Mouse (Mus musculus) limb, embryonic 13.5 days (tissue): ENCODE results near the gene Rtca. TPM values are rescaled to one million over a fixed set of nuclear protein-coding genes. Genes with fewer than 3 reads are reported as not detected.
A peak's percentile ranks its signal among the peaks of the same experiment; 100 is the strongest.

Experiments used
- ATAC-seq: fragments of 200-750 bp; cut with Nextera tagmentation; 2 replicates; pipeline ENCODE4 v1.8.0; 2017; ENCODE audit warnings: low read depth, moderate number of reproducible peaks, moderate TSS enrichment; ENCODE audit not compliant: low FRiP score
- H3K27ac ChIP-seq: fragments of 300-500 bp; sonication (generic); 2 replicates; pipeline ENCODE4 v1.5.1; 2015; ENCODE audit warnings: inconsistent platforms, mild to moderate bottlenecking, moderate library complexity
- H3K27me3 ChIP-seq: fragments of 300-500 bp; sonication (generic); 2 replicates; pipeline ENCODE4 v1.6.1; 2015; ENCODE audit warnings: mild to moderate bottlenecking, inconsistent platforms
- H3K36me3 ChIP-seq: fragments of 300-500 bp; sonication (generic); 2 replicates; pipeline ENCODE4 v1.6.1; 2015; ENCODE audit warnings: inconsistent platforms, mild to moderate bottlenecking, moderate library complexity
- H3K4me1 ChIP-seq: fragments of 300-500 bp; sonication (generic); 2 replicates; pipeline ENCODE4 v1.6.1; 2015; ENCODE audit warnings: inconsistent platforms
- H3K4me2 ChIP-seq: fragments of 300-500 bp; sonication (generic); replicated peaks from 2 replicates; pipeline ENCODE4 v1.6.1; 2015; ENCODE audit warnings: inconsistent platforms, mild to moderate bottlenecking, moderate library complexity
- H3K4me3 ChIP-seq: fragments of 300-500 bp; sonication (generic); 2 replicates; pipeline ENCODE4 v1.5.1; 2015; ENCODE audit warnings: moderate library complexity, mild to moderate bottlenecking, inconsistent platforms
- H3K9ac ChIP-seq: fragments of 300-500 bp; sonication (generic); 2 replicates; pipeline ENCODE4 v1.6.1; 2015; ENCODE audit warnings: mild to moderate bottlenecking, inconsistent platforms
- H3K9me3 ChIP-seq: fragments of 300-500 bp; sonication (generic); 2 replicates; pipeline ENCODE4 v1.6.1; 2016; ENCODE audit warnings: inconsistent platforms
- WGBS: fragments of 180-500 bp; shearing (Covaris S2); methylation state at CpG from one replicate; pipeline ENCODE4 v1.1.7; 2015; 5-methylcytosine and 5-hydroxymethylcytosine counted together
- polyA plus RNA-seq: library from polyadenylated mRNA; unstranded; fragments of >200 nt; fragmentation: Nextera tagmentation; extraction: Ambion mirVana; gene quantifications from 2 replicates; pipeline ENCODE4 v1.2.1, GENCODE M21; 2015

Gene Rtca
- polyA plus RNA-seq = 77.4 and 80.8 TPM in 2 replicates

DNA sequence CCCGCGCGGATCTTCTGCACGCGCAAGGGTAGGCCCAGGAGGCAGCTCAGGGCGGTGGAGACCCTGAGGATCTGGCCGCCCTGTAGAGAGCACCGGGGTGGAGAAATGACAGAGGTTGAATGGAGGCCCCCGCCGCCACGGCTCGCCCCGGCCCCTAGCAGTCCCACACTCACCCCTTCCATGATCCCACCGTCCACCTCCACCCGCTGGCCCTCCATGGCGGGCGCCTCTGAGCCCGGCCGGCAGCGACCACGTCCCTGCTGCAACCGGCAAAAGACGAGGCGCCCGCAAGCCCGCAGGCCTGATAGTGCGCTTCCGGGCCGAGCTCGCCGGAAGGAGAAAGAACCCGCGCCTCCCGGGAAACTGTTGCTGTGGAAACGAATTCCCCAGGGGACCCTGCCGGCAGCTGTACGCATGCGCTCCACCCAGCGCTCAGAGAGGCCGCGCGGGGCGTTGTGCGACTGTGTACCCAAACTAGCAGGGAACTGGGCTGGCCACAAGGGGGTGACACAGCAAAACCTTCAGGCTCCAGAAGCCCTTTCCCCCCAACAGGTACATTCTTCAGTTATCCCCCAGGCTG is at the start of gene Rtca:
Gene Rtca, minus strand, starts transcription at position 437 of the 580 bp plus-strand sequence.
- Histone ChIP-seq H3K9ac (peak within 1 kb of the TSS; percentile 94), H3K4me3 (peak within 1 kb of the TSS; percentile 94), H3K36me3 (peaks cover 26% of the 10 kb centered on the region), H3K27me3 (no peaks in the 10 kb centered on the region), H3K27ac (peak within 1 kb of the TSS; percentile 75; the same call in 1 of the 2 replicates), H3K9me3 (no peaks in the 10 kb centered on the region), H3K4me1 (peaks cover 14% of the 10 kb centered on the region), H3K4me2 (peak within 1 kb of the TSS; percentile 88)
- WGBS = 0% methylated on average over 44 of the region's 44 CpGs
- ATAC-seq = peak; percentile 93

- H3K4me1 ChIP-seq = no peaks in the 10 kb centered on the region
- no peak overlapping the region for H3K4me2 ChIP-seq
- H3K27me3 ChIP-seq = no peaks in the 10 kb centered on the region
- H3K9ac ChIP-seq = no peak overlapping the region
- no peak overlapping the region for H3K27ac ChIP-seq
- H3K9me3 ChIP-seq = no peaks in the 10 kb centered on the region
- peaks cover 29% of the 10 kb centered on the region for H3K36me3 ChIP-seq
- WGBS = 79% methylated on average over 5 of the region's 5 CpGs
- no peak for ATAC-seq
- H3K4me3 ChIP-seq = no peak overlapping the region
These were observed 43.4 kb upstream of the Rtca start for GRCm38 (mm10) chr3:116551362-116551761.

GRCm38 (mm10) chr3:116547430-116547829 is 39.4 kb upstream of the Rtca start:
- Histone ChIP-seq H3K27me3 (no peaks in the 10 kb centered on the region), H3K4me2 (no peak overlapping the region), H3K4me1 (no peaks in the 10 kb centered on the region), H3K27ac (no peak overlapping the region), H3K9me3 (no peaks in the 10 kb centered on the region), H3K9ac (no peak overlapping the region), H3K4me3 (no peak overlapping the region), H3K36me3 (peaks cover 51% of the 10 kb centered on the region)
- 92% methylated on average over 5 of the region's 5 CpGs for WGBS
- no peak for ATAC-seq

DNA sequence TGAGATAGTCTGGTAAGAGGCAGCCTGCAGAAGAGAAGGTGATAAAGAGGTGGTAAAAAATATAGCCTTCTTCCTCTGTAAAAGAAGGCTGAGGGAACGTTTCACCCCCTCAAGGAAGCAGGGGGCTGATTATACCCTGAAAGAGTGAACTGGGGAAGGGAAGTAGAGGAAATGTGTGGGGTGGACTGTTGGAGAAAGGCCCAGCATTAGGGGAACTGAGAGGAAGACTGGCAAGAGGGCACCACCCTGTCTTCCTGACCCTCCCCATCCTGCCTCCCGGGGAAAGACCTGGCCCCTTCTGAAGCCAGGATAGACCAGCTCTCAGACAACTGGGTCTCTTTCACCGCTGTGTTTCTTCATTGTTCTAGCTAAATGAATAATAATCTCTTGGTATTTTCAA is 34.5 kb upstream of the Rtca start:
- 61% methylated on average over 3 of the region's 3 CpGs for WGBS
- no peak for ATAC-seq
- H3K4me1 ChIP-seq = no peaks in the 10 kb centered on the region
- peak overlapping the region; percentile 4; the same call in 1 of the 2 replicates for H3K9ac ChIP-seq
- H3K9me3 ChIP-seq = no peaks in the 10 kb centered on the region
- no peak overlapping the region for H3K27ac ChIP-seq
- H3K27me3 ChIP-seq = no peaks in the 10 kb centered on the region
- H3K4me2 ChIP-seq = no peak overlapping the region
- H3K4me3 ChIP-seq = no peak overlapping the region
- H3K36me3 ChIP-seq = peaks cover 74% of the 10 kb centered on the region

DNA sequence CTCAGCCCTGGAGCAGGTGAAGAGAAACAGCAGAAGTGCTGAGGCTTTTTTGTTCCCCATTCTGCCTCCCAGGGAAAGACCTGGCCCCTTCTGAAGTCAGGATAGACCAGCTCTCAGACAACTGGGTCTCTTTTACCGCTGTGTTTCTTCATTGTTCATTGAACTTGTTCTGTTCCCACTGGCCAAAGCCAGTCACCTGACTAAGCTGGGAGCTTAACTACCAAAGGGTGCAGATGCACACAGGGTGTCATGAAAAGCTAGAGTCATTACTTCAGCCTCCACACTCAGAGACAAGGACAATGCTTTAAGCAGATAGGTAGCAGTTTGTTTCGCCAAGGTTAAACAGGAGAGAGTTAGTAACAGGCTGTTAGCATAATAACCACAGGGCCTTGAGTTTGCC is 34.1 kb upstream of the Rtca start:
- no peak overlapping the region for H3K4me3 ChIP-seq
- no peaks in the 10 kb centered on the region for H3K9me3 ChIP-seq
- H3K36me3 ChIP-seq = peaks cover 74% of the 10 kb centered on the region
- no peaks in the 10 kb centered on the region for H3K27me3 ChIP-seq
- H3K4me2 ChIP-seq = no peak overlapping the region
- H3K9ac ChIP-seq = no peak overlapping the region
- no peak overlapping the region for H3K27ac ChIP-seq
- H3K4me1 ChIP-seq = no peaks in the 10 kb centered on the region
- ATAC-seq = no peak
- WGBS = 56% methylated on average over 2 of the region's 2 CpGs

DNA sequence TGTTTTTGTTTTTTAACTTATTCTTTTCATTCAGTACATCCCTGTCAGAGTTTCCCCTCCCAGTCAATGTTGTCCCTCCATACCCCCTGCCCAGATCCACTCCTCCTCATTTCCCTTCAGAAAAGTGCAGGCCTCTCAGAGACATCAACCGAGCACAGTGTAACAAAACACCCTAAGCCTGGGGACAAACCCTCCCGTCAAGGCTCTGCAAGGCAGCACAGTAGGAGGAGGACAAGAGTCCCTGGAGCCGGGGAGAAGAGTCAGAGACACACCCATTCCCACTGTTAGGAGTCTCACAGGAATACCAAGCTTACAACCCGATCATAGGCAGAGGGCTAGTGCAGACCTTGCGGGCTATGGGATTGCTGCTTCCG is 29.2 kb upstream of the Rtca start:
- H3K27ac ChIP-seq = no peak overlapping the region
- no peak overlapping the region for H3K4me3 ChIP-seq
- no peaks in the 10 kb centered on the region for H3K27me3 ChIP-seq
- H3K9me3 ChIP-seq = no peaks in the 10 kb centered on the region
- H3K4me1 ChIP-seq = peaks cover 3% of the 10 kb centered on the region; the same call in 1 of the 2 replicates
- H3K4me2 ChIP-seq = no peak overlapping the region
- H3K9ac ChIP-seq = no peak overlapping the region
- peaks cover 81% of the 10 kb centered on the region for H3K36me3 ChIP-seq
- ATAC-seq = no peak
- WGBS = 54% methylated on average over 6 of the region's 6 CpGs

DNA sequence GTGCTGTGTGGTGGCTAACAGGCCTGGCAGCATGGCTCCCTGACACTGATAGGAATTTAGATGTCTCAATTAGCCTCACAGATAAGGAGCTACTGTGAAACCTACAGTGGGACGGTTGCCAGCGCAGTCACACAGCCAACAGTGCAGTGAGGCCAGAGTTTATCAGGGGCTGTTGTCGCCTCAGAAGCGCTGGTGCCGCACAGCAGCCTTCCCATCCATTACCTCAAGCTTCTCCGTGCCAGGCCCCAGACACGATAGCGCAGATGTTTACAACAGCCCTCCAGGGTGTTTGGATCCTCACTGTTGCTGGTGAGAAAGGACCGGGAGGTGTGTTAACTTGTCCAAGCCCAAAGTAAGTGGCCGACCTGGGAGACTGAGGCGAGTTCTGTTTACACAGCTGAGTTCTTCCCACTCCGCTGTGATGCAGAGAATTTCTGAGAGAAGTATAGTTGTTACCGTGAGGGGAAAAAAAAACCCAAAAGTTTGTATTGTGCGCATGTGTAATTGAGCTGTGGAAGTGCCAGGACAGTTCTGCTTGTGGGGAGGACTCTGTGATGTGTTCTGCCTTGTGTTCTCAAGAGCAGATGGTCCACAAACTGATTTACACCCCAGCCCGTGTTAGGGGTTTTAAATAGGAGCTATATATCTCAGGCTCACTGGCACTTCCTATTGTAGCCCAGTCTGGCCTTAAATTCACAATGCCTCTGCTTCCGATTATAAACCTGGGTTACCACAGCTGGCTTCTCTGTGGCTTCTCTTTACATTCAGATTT is 28.6 kb upstream of the Rtca start:
- Histone ChIP-seq H3K9me3 (no peaks in the 10 kb centered on the region), H3K27ac (no peak overlapping the region), H3K27me3 (no peaks in the 10 kb centered on the region), H3K4me3 (no peak overlapping the region), H3K36me3 (peaks cover 75% of the 10 kb centered on the region), H3K4me2 (no peak overlapping the region), H3K4me1 (peaks cover 3% of the 10 kb centered on the region; the same call in 1 of the 2 replicates), H3K9ac (no peak overlapping the region)
- ATAC-seq = no peak
- 38% methylated on average over 16 of the region's 16 CpGs for WGBS

GRCm38 (mm10) chr3:116530826-116531225 is 22.8 kb upstream of the Rtca start:
- H3K4me2 ChIP-seq = no peak overlapping the region
- no peak overlapping the region for H3K9ac ChIP-seq
- no peak overlapping the region for H3K4me3 ChIP-seq
- 79% methylated on average over 4 of the region's 4 CpGs for WGBS
- ATAC-seq = no peak
- no peaks in the 10 kb centered on the region for H3K4me1 ChIP-seq
- H3K36me3 ChIP-seq = peaks cover 31% of the 10 kb centered on the region
- H3K9me3 ChIP-seq = no peaks in the 10 kb centered on the region
- no peaks in the 10 kb centered on the region for H3K27me3 ChIP-seq
- H3K27ac ChIP-seq = no peak overlapping the region

- Histone ChIP-seq H3K36me3 (peaks cover 25% of the 10 kb centered on the region), H3K4me1 (no peaks in the 10 kb centered on the region), H3K9me3 (no peaks in the 10 kb centered on the region), H3K27me3 (no peaks in the 10 kb centered on the region), H3K4me2 (no peak overlapping the region), H3K27ac (no peak overlapping the region), H3K9ac (no peak overlapping the region), H3K4me3 (no peak overlapping the region)
- no peak for ATAC-seq
- WGBS = 57% methylated on average over 5 of the region's 5 CpGs
These were observed 21.7 kb upstream of the Rtca start for GRCm38 (mm10) chr3:116529741-116530140.

DNA sequence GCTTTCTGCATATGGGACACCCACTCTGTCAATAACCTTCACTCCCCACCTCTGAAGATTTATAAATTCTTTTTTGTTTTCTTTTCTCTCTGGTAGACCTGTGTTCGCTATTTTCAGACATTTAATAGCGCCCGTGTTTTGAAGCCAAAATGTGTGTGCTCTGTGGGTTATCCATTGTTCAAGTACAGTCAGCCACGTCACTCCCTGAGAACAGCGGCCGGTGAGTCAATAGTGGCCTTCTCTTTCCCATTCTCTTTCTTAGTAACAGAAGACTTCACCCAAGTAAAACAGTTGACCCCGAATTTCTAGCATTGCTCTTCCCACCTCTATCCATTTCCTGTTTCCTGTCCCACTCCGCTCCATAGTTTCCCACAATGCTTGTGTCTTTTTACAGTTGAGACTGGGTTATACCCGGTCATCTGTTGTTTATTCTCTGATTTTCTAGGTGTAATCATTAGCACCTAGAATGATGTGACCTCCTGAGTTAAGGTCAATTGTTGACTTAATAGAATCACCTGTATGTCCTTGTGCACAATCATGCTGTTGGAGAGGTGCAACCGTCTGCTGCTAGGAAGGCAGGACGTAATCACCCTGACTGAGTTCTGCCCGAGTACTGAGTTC is 12.2 kb upstream of the Rtca start:
- Histone ChIP-seq H3K27ac (no peak overlapping the region), H3K9ac (no peak overlapping the region), H3K4me2 (no peak overlapping the region), H3K4me3 (no peak overlapping the region), H3K9me3 (no peaks in the 10 kb centered on the region), H3K4me1 (no peaks in the 10 kb centered on the region), H3K36me3 (peaks cover 17% of the 10 kb centered on the region), H3K27me3 (no peaks in the 10 kb centered on the region)
- no peak for ATAC-seq
- WGBS = 85% methylated on average over 12 of the region's 12 CpGs

DNA sequence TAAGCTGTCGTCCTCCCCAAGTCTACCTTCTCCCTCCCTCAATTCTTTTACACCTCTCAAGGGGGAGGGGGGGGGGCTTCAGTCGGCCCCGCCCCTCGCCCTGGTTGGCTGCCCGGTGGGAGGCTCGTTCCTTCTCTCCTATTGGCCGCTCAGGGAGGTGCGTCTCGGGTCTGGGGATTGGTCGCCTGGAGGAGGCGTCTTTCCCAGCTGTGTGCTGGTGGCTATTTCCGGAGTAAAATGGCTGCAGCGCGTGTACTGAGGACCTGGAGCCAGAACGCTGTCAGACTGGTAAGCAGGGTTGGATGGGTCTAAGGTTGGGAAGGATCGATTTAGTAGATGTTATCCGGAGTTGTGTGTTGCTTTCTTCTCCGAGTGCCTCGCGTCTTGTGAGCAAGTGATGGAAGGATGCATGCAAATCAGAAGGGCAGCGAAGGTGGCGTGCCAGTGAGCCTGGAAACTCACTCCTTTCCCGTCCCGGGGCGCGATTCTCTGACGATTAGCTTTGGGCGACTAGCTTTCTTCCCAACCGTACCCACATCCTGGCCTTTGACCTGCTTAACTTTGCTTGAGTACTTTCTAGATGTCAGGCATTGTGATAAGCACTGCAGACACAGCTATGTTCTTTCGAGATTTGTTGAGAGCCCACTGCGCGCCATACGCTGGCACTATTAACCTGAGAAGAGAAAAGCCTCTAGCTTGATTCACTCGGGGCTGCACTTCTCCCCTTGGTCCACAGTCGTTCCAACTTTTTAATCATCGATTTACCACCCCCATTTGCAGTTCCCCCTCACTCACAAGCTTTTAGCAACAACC is 5.1 kb upstream of the Rtca start, which contains the start of gene Dbt:
Gene Dbt, plus strand, starts transcription at position 167 of the 813 bp plus-strand sequence.
- peaks cover 7% of the 10 kb centered on the region; the same call in 1 of the 2 replicates for H3K36me3 ChIP-seq
- H3K4me1 ChIP-seq = peaks cover 9% of the 10 kb centered on the region
- no peaks in the 10 kb centered on the region for H3K27me3 ChIP-seq
- peak within 1 kb of the TSS; percentile 55 for H3K4me3 ChIP-seq
- ATAC-seq = peak; percentile 95
- peak within 1 kb of the TSS; percentile 75 for H3K4me2 ChIP-seq
- H3K27ac ChIP-seq = peak within 1 kb of the TSS; percentile 0; the same call in 1 of the 2 replicates
- H3K9ac ChIP-seq = peak within 1 kb of the TSS; percentile 69
- WGBS = 1% methylated on average over 36 of the region's 36 CpGs
- H3K9me3 ChIP-seq = no peaks in the 10 kb centered on the region
